Mouse (Mus musculus) adrenal gland, postnatal 25 days (tissue): Measurements from ENCODE around the gene Pnliprp1. TPM values are rescaled to one million over a fixed set of nuclear protein-coding genes. Genes with fewer than 3 reads are reported as not detected.

ENCODE experiments used
- DNase-seq: peaks from one replicate; pipeline ENCODE4 v3.0.0; 2021; ENCODE audit warnings: mixed read lengths
- total RNA-seq: library from RNA; stranded (reverse); gene quantifications from 2 replicates; pipeline ENCODE4 v1.2.3, GENCODE M21; 2021

Pnliprp1 gene
- total RNA-seq, 1 experiment from 2014 or later, result not detected

GRCm38 (mm10) chr19:58781566-58781965, 52.9 kb downstream of the Pnliprp1 start:
- DNase-seq, result no peak

- no peak for DNase-seq
Measured at GRCm38 (mm10) chr19:58783938-58784337, 55.3 kb downstream of the Pnliprp1 start.

GRCm38 (mm10) chr19:58789194-58789593, 60.5 kb downstream of the Pnliprp1 start:
- DNase-seq, result peak; percentile 36

Other genes with a start within 250 kb of the Pnliprp1 start
- not detected in 2 replicates for gene Ccdc172, start 216.9 kb upstream of the Pnliprp1 start, total RNA-seq
- not detected in 2 replicates for gene Pnlip, start 76.4 kb upstream of the Pnliprp1 start, total RNA-seq
- not detected in 2 replicates for gene Pnliprp2, start 30.8 kb downstream of the Pnliprp1 start, total RNA-seq
- not detected in 2 replicates for gene 1700019N19Rik, start 65.6 kb downstream of the Pnliprp1 start, total RNA-seq
- gene Eno4, start 214.5 kb downstream of the Pnliprp1 start, total RNA-seq, result 0.24 and 0.33 TPM in 2 replicates
- gene Hspa12a, start 214.8 kb downstream of the Pnliprp1 start, total RNA-seq, result 115 and 119 TPM in 2 replicates